Mouse (Mus musculus): ENCODE results near the gene Alpl. TPM values are rescaled to one million over a fixed set of nuclear protein-coding genes. Genes with fewer than 3 reads are reported as not detected.

Gene Alpl
- polyA plus RNA-seq, 1 experiment from 2014 or later, result 5.1 TPM

- WGBS, result 93% methylated on average over 6 of the region's 6 CpGs
- Histone ChIP-seq H3K4me3 (no peak overlapping the region), H3K4me1 (peaks cover 37% of the 10 kb centered on the region), H3K27ac (no peak overlapping the region), H3K27me3 (ENCODE audit: low read depth, poor library complexity, severe bottlenecking) (no peaks in the 10 kb centered on the region), H3K36me3 (no peaks in the 10 kb centered on the region), H3K9me3 (replicated peaks) (no peaks in the 10 kb centered on the region)
- DNase-seq (ENCODE audit: low spot score), result no peak
These were observed 21.7 kb downstream of the Alpl start for GRCm38 (mm10) chr4:137774505-137774904.

GRCm38 (mm10) chr4:137774013-137774412 lies 22.2 kb downstream of the Alpl start:
- Histone ChIP-seq H3K4me3 (no peak overlapping the region), H3K9me3 (replicated peaks) (no peaks in the 10 kb centered on the region), H3K36me3 (no peaks in the 10 kb centered on the region), H3K27me3 (ENCODE audit: low read depth, poor library complexity, severe bottlenecking) (0 out of 2 replicates have a peak, but pooled peaks cover under 1% of the 10 kb centered on the region), H3K27ac (peak overlapping the region; percentile 42; the same call in 1 of the 2 replicates), H3K4me1 (peaks cover 37% of the 10 kb centered on the region)
- no peak for DNase-seq (ENCODE audit: low spot score)
- WGBS, result 61% methylated on average over 5 of the region's 5 CpGs

- 11% methylated on average over 2 of the region's 2 CpGs for WGBS
- Histone ChIP-seq H3K36me3 (no peaks in the 10 kb centered on the region), H3K9me3 (replicated peaks) (no peaks in the 10 kb centered on the region), H3K4me3 (no peak overlapping the region), H3K27me3 (ENCODE audit: low read depth, poor library complexity, severe bottlenecking) (0 out of 2 replicates have a peak, but pooled peaks cover 4% of the 10 kb centered on the region), H3K27ac (0 out of 2 replicates have a peak overlapping the region, but pooled peaks have one; percentile 42), H3K4me1 (peaks cover 41% of the 10 kb centered on the region)
- DNase-seq (ENCODE audit: low spot score), result no peak
These were observed 22.8 kb downstream of the Alpl start for GRCm38 (mm10) chr4:137773369-137773899.

GRCm38 (mm10) chr4:137772438-137773056 lies 23.6 kb downstream of the Alpl start:
- DNase-seq (ENCODE audit: low spot score), result no peak
- Histone ChIP-seq H3K4me3 (no peak overlapping the region), H3K4me1 (peaks cover 46% of the 10 kb centered on the region), H3K36me3 (no peaks in the 10 kb centered on the region), H3K9me3 (replicated peaks) (no peaks in the 10 kb centered on the region), H3K27ac (0 out of 2 replicates have a peak overlapping the region, but pooled peaks have one; percentile 15), H3K27me3 (ENCODE audit: low read depth, poor library complexity, severe bottlenecking) (0 out of 2 replicates have a peak, but pooled peaks cover 4% of the 10 kb centered on the region)
- WGBS, result 84% methylated on average over 16 of the region's 16 CpGs

GRCm38 (mm10) chr4:137771749-137772148 lies 24.4 kb downstream of the Alpl start:
- Histone ChIP-seq H3K36me3 (no peaks in the 10 kb centered on the region), H3K9me3 (replicated peaks) (no peaks in the 10 kb centered on the region), H3K27me3 (ENCODE audit: low read depth, poor library complexity, severe bottlenecking) (0 out of 2 replicates have a peak, but pooled peaks cover 4% of the 10 kb centered on the region), H3K27ac (0 out of 2 replicates have a peak overlapping the region, but pooled peaks have one; percentile 8), H3K4me1 (peaks cover 47% of the 10 kb centered on the region), H3K4me3 (no peak overlapping the region)
- WGBS, result 66% methylated on average over 3 of the region's 3 CpGs
- no peak for DNase-seq (ENCODE audit: low spot score)

- Histone ChIP-seq H3K27me3 (ENCODE audit: low read depth, poor library complexity, severe bottlenecking) (0 out of 2 replicates have a peak, but pooled peaks cover 4% of the 10 kb centered on the region), H3K4me3 (no peak overlapping the region), H3K27ac (no peak overlapping the region), H3K4me1 (peaks cover 54% of the 10 kb centered on the region), H3K36me3 (no peaks in the 10 kb centered on the region), H3K9me3 (replicated peaks) (no peaks in the 10 kb centered on the region)
- WGBS, result 76% methylated on average over 14 of the region's 14 CpGs
- DNase-seq (ENCODE audit: low spot score), result no peak
These were observed 25.1 kb downstream of the Alpl start for GRCm38 (mm10) chr4:137770901-137771612.

- DNase-seq (ENCODE audit: low spot score), result no peak
- Histone ChIP-seq H3K36me3 (no peaks in the 10 kb centered on the region), H3K27me3 (ENCODE audit: low read depth, poor library complexity, severe bottlenecking) (0 out of 2 replicates have a peak, but pooled peaks cover 4% of the 10 kb centered on the region), H3K4me1 (peaks cover 66% of the 10 kb centered on the region), H3K9me3 (replicated peaks) (no peaks in the 10 kb centered on the region), H3K27ac (no peak overlapping the region), H3K4me3 (no peak overlapping the region)
- WGBS, result 37% methylated on average over 7 of the region's 7 CpGs
These were observed 26.5 kb downstream of the Alpl start for GRCm38 (mm10) chr4:137769635-137770034.

GRCm38 (mm10) chr4:137768831-137769230 lies 27.4 kb downstream of the Alpl start:
- Histone ChIP-seq H3K27ac (no peak overlapping the region), H3K4me1 (peaks cover 66% of the 10 kb centered on the region), H3K27me3 (ENCODE audit: low read depth, poor library complexity, severe bottlenecking) (0 out of 2 replicates have a peak, but pooled peaks cover 4% of the 10 kb centered on the region), H3K36me3 (no peaks in the 10 kb centered on the region), H3K4me3 (no peak overlapping the region), H3K9me3 (replicated peaks) (no peaks in the 10 kb centered on the region)
- DNase-seq (ENCODE audit: low spot score), result no peak
- WGBS, result 76% methylated on average over 6 of the region's 6 CpGs

GRCm38 (mm10) chr4:137768381-137768780 lies 27.8 kb downstream of the Alpl start:
- 76% methylated on average over 5 of the region's 5 CpGs for WGBS
- DNase-seq (ENCODE audit: low spot score), result no peak
- no peak overlapping the region for H3K27ac ChIP-seq
- H3K9me3 ChIP-seq (replicated peaks), result no peaks in the 10 kb centered on the region
- no peaks in the 10 kb centered on the region for H3K36me3 ChIP-seq
- no peak overlapping the region for H3K4me3 ChIP-seq
- peaks cover 62% of the 10 kb centered on the region for H3K4me1 ChIP-seq
- 0 out of 2 replicates have a peak, but pooled peaks cover 4% of the 10 kb centered on the region for H3K27me3 ChIP-seq (ENCODE audit: low read depth, poor library complexity, severe bottlenecking)

- Histone ChIP-seq H3K36me3 (no peaks in the 10 kb centered on the region), H3K27me3 (ENCODE audit: low read depth, poor library complexity, severe bottlenecking) (0 out of 2 replicates have a peak, but pooled peaks cover 4% of the 10 kb centered on the region), H3K9me3 (replicated peaks) (no peaks in the 10 kb centered on the region), H3K4me1 (peaks cover 45% of the 10 kb centered on the region), H3K27ac (peak overlapping the region; percentile 26; the same call in 1 of the 2 replicates), H3K4me3 (no peak overlapping the region)
- no peak for DNase-seq (ENCODE audit: low spot score)
- WGBS, result 31% methylated on average over 5 of the region's 5 CpGs
These were observed 29.8 kb downstream of the Alpl start for GRCm38 (mm10) chr4:137766365-137766764.

- H3K9me3 ChIP-seq (replicated peaks), result no peaks in the 10 kb centered on the region
- H3K27ac ChIP-seq, result peak overlapping the region; percentile 32; the same call in 1 of the 2 replicates
- H3K36me3 ChIP-seq, result no peaks in the 10 kb centered on the region
- peaks cover 40% of the 10 kb centered on the region for H3K4me1 ChIP-seq
- DNase-seq (ENCODE audit: low spot score), result no peak
- no peak overlapping the region for H3K4me3 ChIP-seq
- H3K27me3 ChIP-seq (ENCODE audit: low read depth, poor library complexity, severe bottlenecking), result 0 out of 2 replicates have a peak, but pooled peaks cover 4% of the 10 kb centered on the region
- 59% methylated on average over 7 of the region's 7 CpGs for WGBS
These were observed 30.6 kb downstream of the Alpl start for GRCm38 (mm10) chr4:137765554-137765971.

GRCm38 (mm10) chr4:137764621-137765020 lies 31.6 kb downstream of the Alpl start:
- 0 out of 2 replicates have a peak, but pooled peaks cover 4% of the 10 kb centered on the region for H3K27me3 ChIP-seq (ENCODE audit: low read depth, poor library complexity, severe bottlenecking)
- no peak overlapping the region for H3K4me3 ChIP-seq
- H3K9me3 ChIP-seq (replicated peaks), result no peaks in the 10 kb centered on the region
- H3K36me3 ChIP-seq, result no peaks in the 10 kb centered on the region
- H3K27ac ChIP-seq, result no peak overlapping the region
- WGBS, result 77% methylated on average over 3 of the region's 3 CpGs
- peaks cover 37% of the 10 kb centered on the region for H3K4me1 ChIP-seq
- DNase-seq (ENCODE audit: low spot score), result no peak
